Mouse (Mus musculus) kidney, adult 2 months (tissue): ENCODE measurements at regions not wholly inside any gene's neighbourhood (a gene's known extent, or its start where the extent isn't known, plus 50 kb on each side); places are given as distances from the start of the nearest gene placed in this dataset.

Experiments used
- DNase-seq: peaks from one replicate; pipeline ENCODE4 v3.0.0; 2021
- H3K27ac ChIP-seq: fragments of 200-500 bp; 2 replicates; pipeline ENCODE4 v1.5.1; 2012; ENCODE audit warnings: low read depth, low read length, control low read depth, inconsistent platforms; ENCODE audit not compliant: insufficient read depth
- H3K27me3 ChIP-seq: fragments of 200-500 bp; replicated peaks from 2 replicates; pipeline ENCODE4 v1.6.1; 2012; ENCODE audit warnings: mild to moderate bottlenecking, moderate library complexity, low read length, inconsistent platforms; ENCODE audit not compliant: control insufficient read depth, insufficient read depth
- H3K36me3 ChIP-seq: fragments of 200-500 bp; 2 replicates; pipeline ENCODE4 v1.6.1; 2012; ENCODE audit warnings: mild to moderate bottlenecking, moderate library complexity, low read length, inconsistent platforms; ENCODE audit not compliant: control insufficient read depth, insufficient read depth
- H3K4me1 ChIP-seq: fragments of 200-500 bp; 2 replicates; pipeline ENCODE4 v1.6.1; 2011; ENCODE audit warnings: low read length; ENCODE audit not compliant: control insufficient read depth, insufficient read depth
- H3K4me3 ChIP-seq: fragments of 200-500 bp; 2 replicates; pipeline ENCODE4 v1.5.1; 2011; ENCODE audit warnings: mild to moderate bottlenecking, low read depth, low read length, control low read depth; ENCODE audit not compliant: insufficient read depth
- CTCF ChIP-seq: fragments of 200-500 bp; conservative IDR thresholded peaks from 2 replicates; pipeline ENCODE4 v1.5.1; 2011; ENCODE audit warnings: low read depth, mild to moderate bottlenecking, control low read depth, low read length, moderate library complexity, mixed read lengths; ENCODE audit not compliant: insufficient read depth, insufficient read length
- POLR2A ChIP-seq: fragments of 200-500 bp; IDR thresholded peaks from one replicate; pipeline ENCODE4 v1.6.1; 2011; ENCODE audit warnings: low read depth, low read length, control low read depth
- WGBS: fragments of 180-500 bp; shearing (Covaris S2); methylation state at CpG from one replicate; pipeline ENCODE4 v1.1.7; 2018; 5-methylcytosine and 5-hydroxymethylcytosine counted together

DNA sequence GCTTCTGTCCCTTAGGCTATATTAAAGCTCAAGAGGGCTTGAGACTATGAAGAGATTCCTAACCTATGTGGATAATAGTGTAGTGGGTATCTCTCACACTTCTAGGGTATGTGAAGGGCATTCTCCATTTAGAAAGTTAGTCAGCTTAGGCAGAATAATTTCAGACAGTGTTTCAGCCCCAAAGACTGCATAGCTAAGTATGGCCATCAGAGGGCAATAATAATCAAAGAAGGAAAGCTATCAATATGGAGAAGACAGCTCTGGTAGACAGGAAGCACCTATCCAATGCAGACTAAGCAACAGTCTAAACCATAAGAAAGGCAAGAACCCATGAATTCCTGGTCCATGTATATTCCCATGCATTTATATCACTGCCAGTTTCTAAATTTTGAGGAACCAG, 95.0 kb downstream of the Mbl2 start:
- Histone ChIP-seq H3K4me1 (no peaks in the 10 kb centered on the region), H3K36me3 (no peaks in the 10 kb centered on the region), H3K27me3 (no peaks in the 10 kb centered on the region; the same call in 1 of the 2 replicates), H3K27ac (no peak overlapping the region), H3K4me3 (no peak overlapping the region)
- DNase-seq = no peak
- TF ChIP-seq CTCF (no peak), POLR2A (no peak)

- TF ChIP-seq POLR2A = no peak
- no peak for TF ChIP-seq CTCF
- H3K27ac ChIP-seq = no peak overlapping the region
- H3K27me3 ChIP-seq = no peaks in the 10 kb centered on the region; the same call in 1 of the 2 replicates
- H3K4me3 ChIP-seq = no peak overlapping the region
- no peak for DNase-seq
- 92% methylated on average over 4 of the region's 4 CpGs for WGBS
- H3K4me1 ChIP-seq = no peaks in the 10 kb centered on the region
- no peaks in the 10 kb centered on the region for H3K36me3 ChIP-seq
Observed at GRCm38 (mm10) chr19:30328886-30329285, 96.1 kb downstream of the Mbl2 start.

DNA sequence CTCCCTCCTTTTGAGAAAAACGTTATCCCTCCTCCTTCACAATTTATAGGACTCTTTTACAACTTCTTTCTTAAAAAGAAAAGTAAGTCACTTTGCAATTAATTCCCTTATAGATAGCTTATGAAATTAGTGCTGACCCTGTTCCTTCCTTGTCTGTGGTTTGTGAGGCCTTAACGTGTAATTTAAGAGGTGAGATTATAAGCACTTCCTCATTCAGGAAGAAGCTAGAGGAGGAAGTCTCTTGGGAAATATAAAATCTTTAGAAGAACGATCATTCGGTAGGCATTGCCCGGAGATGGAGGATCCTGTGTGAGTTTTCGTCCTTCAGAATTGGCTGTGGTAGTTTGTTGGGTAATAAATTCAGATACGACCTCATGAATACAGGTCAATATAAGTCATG, 98.0 kb downstream of the Mbl2 start:
- Histone ChIP-seq H3K27me3 (no peaks in the 10 kb centered on the region), H3K36me3 (no peaks in the 10 kb centered on the region), H3K27ac (no peak overlapping the region), H3K4me3 (no peak overlapping the region), H3K4me1 (no peaks in the 10 kb centered on the region)
- 72% methylated on average over 7 of the region's 7 CpGs for WGBS
- no peak for TF ChIP-seq POLR2A
- no peak for TF ChIP-seq CTCF
- no peak for DNase-seq

GRCm38 (mm10) chr19:30331850-30332249, 99.1 kb downstream of the Mbl2 start:
- Histone ChIP-seq H3K27me3 (no peaks in the 10 kb centered on the region), H3K4me1 (no peaks in the 10 kb centered on the region), H3K4me3 (no peak overlapping the region), H3K27ac (no peak overlapping the region), H3K36me3 (no peaks in the 10 kb centered on the region)
- TF ChIP-seq CTCF (no peak), POLR2A (no peak)
- WGBS = 27% methylated on average over 1 of the region's 1 CpGs
- peak; percentile 51 for DNase-seq

DNA sequence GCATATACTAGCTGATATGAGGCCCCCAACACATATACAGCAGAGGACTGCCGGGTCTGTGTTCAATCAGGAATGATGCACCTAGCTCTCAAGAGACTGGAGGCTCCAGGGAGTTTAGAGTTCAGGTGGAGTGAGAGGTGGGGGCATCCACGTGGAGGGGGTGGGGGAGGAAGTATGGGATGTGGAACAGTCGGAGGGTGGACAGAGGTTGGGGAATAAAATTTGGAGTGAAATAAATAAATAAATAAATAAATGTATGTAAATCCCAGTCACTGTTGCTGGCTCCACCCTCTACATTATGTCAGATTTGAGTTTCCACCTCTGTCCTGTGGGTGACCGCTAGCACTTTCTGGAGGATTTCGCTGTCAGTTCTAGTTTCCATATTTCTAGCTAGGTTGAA, 111.7 kb downstream of the Mbl2 start:
- Histone ChIP-seq H3K27ac (no peak overlapping the region), H3K36me3 (no peaks in the 10 kb centered on the region), H3K27me3 (no peaks in the 10 kb centered on the region), H3K4me1 (no peaks in the 10 kb centered on the region), H3K4me3 (no peak overlapping the region)
- no peak for DNase-seq
- TF ChIP-seq POLR2A (no peak), CTCF (no peak)
- WGBS = 92% methylated on average over 5 of the region's 5 CpGs

DNA sequence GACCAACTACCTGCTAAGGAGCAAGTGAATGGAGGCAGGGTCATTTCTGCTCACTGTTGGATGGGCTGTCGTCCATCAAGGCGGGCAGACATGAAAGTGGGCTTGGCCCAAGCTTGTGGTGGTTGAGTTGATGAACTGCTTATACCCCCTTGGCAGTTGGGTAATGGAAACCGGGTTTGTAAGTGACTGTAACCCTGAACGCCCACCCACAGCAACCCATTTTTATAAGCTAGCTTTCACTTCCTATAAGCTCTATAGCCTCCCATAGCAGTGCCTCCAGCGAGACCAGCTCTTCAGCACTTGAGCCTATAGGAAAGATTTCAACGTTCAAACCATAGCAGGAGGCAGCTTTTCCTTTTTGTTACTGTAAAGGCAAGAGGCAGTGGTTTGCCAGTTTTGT, 116.2 kb downstream of the Mbl2 start:
- Histone ChIP-seq H3K4me1 (no peaks in the 10 kb centered on the region), H3K27me3 (no peaks in the 10 kb centered on the region), H3K27ac (no peak overlapping the region), H3K4me3 (no peak overlapping the region), H3K36me3 (no peaks in the 10 kb centered on the region)
- 77% methylated on average over 6 of the region's 6 CpGs for WGBS
- TF ChIP-seq POLR2A = no peak
- TF ChIP-seq CTCF = no peak
- no peak for DNase-seq

- no peak overlapping the region for H3K4me3 ChIP-seq
- 26% methylated on average over 4 of the region's 4 CpGs for WGBS
- no peak for DNase-seq
- no peaks in the 10 kb centered on the region for H3K27me3 ChIP-seq
- no peak for TF ChIP-seq CTCF
- TF ChIP-seq POLR2A = no peak
- no peaks in the 10 kb centered on the region for H3K36me3 ChIP-seq
- H3K27ac ChIP-seq = no peak overlapping the region
- H3K4me1 ChIP-seq = no peaks in the 10 kb centered on the region
Observed at GRCm38 (mm10) chr19:30354981-30355380, 122.2 kb downstream of the Mbl2 start.

DNA sequence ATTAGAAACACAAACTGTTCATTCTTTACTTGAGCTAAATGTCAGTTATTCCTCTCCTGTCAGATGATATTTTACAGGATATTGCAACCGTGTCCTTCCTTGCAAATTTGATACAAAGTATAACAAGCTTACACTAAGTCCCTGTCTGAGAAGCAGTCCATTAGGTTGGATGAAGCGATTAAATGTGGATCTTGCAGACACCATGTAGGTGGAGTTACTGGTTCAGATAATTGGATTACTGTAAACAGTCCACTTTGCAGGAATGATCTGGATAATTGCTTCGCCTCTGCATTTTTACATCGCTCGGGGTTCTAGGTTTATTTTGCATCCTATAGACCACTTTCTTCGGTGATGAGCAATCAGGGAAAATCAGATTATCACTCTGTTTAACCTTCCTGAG, 126.2 kb downstream of the Mbl2 start:
- DNase-seq = no peak
- Histone ChIP-seq H3K4me1 (no peaks in the 10 kb centered on the region), H3K27me3 (no peaks in the 10 kb centered on the region), H3K36me3 (no peaks in the 10 kb centered on the region), H3K27ac (no peak overlapping the region), H3K4me3 (no peak overlapping the region)
- TF ChIP-seq CTCF (no peak), POLR2A (no peak)
- 82% methylated on average over 6 of the region's 6 CpGs for WGBS
